Mouse (Mus musculus): Measurements from ENCODE around the gene Caskin2.

Caskin2 gene

DNA sequence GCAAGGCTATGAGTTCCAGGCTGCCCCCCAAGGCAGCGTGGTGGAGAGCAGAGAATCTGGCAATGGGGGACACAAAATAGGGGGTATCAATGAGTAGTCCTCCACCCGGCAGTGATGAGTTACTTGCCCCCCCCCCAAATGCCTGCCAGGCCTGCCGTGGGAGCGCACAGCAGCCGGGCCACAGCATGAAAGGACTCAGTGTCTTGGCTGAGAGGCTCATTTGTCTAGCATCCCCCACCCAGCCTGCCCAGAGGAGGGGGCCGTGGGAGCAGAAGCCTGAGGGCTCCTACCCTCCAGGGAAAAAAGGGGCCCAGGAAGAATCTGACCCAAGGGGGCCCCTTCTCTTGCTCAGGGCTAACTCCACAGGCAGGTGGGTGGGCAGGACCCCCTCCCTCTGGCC lies 6.1 kb downstream of the Caskin2 start:
- DNase-seq (ENCODE audit: low read depth, low spot score): no peak

DNA sequence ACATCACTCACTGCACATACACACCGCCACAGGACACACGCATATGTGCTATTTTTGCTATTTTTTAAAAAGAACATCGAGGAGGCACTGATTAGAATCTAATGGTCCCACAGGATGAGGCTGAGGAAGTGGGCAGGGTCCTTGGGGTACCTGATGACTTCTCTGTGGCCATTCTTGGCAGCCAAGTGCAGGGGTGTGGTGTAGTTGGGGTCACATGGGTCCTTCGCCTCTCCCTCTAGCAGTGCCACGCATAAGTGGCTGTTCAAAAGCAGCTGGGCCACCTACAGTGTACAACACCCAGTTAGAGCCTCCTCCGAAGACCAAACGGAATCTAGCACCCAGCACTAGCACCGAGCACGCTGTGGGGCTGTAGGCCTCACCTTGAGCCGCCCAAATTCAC lies 7.3 kb downstream of the Caskin2 start:
- no peak for DNase-seq (ENCODE audit: low read depth, low spot score)

DNA sequence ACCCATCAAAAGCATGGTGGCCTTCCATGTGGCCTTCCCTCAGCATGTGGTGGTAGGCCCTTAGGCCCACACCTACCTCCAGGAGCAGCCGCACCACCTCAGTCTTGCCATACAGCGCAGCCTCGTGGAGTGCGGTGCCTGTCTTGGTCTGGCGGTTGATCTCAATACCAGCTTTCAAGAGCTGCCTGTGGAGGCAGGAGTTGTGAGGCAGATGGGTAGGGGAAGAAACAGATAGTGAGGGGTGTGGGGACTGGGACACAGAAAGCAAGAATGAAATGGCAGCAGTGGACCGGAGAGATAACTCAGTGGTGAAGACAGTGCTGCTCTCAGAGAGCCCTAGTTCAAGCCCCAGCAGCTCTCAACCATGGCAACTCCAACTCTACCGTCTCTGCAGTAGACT lies 8.4 kb downstream of the Caskin2 start:
- DNase-seq (ENCODE audit: low read depth, low spot score): no peak

DNA sequence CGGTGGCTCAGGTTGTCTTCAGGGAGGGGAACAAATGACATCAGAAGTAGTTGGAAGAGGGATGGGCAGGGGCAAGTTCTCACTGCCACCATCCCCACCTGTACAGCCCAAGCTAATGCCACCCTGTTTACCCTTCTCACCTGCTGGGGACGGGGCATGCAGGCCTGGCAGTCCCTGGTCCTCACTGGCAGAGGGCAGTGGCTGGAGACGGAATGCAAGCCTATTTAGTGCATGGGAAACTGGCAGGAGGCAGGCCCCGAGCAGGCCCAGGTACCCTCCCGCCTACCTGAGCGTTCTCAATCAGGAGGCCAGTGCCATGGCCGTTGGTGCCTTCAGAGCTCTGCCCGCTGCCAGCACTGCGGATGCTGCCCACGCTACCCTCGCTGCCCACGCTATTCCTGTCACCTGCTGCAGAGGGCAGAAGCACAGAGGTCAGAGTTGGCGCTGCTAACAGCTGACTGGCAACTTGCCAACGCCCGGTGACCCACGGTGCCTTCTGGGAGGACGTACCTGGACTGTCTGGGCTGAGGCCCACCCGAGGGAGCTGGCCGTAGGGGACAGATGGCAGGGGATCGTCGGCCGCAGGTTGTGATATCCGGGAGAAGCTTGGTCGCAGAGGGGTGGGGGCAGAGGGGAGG lies 10.2 kb downstream of the Caskin2 start:
- DNase-seq (ENCODE audit: low read depth, low spot score): no peak

DNA sequence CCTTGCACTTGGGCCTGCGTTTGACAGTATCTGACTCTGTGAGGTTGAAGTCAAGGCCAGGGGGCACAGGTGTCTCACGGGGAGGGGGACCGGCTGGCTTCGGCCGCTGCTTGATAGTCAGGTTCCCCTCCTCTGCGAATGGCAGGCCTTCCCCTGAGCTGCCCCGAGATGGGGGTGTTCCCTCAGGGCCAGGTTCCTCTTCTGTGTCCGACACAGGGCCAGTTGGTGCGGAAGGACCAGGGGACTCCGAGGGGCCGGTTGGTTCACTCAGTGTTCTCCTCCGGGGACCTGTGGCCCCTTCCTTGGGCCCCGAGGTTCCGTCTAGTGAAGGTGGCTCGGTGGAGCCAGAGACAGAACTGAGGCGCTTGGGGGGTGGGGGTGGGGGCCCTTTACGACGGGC lies 12.5 kb downstream of the Caskin2 start:
- DNase-seq (ENCODE audit: low read depth, low spot score): no peak

DNA sequence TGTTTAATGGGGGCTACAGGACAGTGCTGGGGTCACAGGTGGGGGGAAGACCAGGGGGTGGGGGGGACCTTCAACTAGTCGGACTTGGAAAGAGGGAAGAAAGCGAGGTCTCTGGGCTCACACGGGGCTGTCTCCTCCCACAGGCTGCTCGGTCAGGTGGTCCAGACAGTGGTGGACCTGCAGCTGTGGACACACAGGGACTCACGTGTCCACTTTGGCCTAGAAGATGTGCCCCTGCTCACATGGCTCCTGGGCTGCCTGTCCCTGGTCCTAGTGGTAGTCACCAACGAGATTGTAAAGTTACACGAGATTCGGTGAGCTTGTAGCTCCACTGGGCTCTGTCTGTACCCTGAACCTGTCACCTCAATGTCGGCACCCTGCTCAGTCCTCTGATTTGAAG lies 15.8 kb downstream of the Caskin2 start:
- no peak for DNase-seq (ENCODE audit: low read depth, low spot score)

DNA sequence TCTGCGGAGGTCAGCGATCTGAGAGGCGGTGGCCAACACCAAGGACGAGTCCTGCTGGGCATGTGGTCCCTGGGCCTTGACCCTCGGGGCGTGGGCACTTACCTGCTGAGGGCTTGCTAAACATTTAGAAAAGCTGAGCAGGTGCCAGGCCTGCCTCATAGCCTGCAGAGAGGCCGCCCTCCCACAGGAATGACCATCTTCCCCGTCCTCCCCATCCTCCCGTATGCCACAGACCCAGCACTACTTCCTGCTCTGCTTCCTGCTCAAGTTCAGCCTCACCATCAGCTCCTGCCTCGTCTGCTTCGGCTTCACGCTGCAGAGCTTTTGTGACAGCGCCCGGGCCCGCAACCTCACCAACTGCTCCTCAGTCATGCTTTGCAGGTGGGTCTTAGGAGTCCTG lies 16.5 kb downstream of the Caskin2 start:
- DNase-seq (ENCODE audit: low read depth, low spot score): no peak

DNA sequence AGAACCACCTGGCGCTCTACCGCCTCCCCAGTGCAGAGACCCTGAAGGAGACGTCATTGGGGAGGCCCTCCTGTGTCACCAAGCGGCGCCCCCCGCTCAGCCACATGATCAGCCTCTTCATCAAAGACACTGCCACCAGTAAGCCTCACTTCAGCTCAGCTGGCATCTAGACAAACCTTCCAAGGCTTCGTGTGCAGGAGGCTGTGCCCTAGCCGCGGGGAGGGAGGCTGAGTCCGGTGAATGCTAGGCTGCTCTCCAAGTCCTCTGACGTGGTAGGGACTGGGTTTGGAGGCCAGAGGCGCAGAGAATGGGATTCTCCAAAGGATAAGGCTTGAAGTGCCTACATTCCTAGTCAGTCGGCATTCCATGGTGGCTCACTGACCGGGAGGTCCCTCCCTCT lies 21.1 kb downstream of the Caskin2 start:
- no peak for DNase-seq (ENCODE audit: low read depth, low spot score)

DNA sequence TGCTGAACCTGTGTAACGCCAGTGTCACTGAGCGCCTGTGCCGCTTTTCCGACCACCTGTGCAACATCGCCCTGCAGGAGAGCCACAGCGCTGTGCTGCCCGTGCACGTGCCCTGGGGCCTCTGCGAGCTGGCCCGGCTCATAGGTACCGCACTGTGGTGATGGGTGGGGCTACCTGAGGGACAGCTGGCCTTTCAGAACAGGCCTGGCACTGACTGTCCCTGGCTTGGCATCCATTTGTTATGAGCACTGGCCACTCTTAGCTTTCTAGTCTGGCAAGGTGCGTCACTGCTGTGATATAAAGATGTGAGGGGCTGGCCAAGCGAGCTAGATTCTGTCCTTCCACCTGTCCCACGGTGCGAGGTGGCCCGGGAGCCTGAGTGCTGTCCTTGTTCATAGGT lies 21.5 kb downstream of the Caskin2 start:
- no peak for DNase-seq (ENCODE audit: low read depth, low spot score)

DNA sequence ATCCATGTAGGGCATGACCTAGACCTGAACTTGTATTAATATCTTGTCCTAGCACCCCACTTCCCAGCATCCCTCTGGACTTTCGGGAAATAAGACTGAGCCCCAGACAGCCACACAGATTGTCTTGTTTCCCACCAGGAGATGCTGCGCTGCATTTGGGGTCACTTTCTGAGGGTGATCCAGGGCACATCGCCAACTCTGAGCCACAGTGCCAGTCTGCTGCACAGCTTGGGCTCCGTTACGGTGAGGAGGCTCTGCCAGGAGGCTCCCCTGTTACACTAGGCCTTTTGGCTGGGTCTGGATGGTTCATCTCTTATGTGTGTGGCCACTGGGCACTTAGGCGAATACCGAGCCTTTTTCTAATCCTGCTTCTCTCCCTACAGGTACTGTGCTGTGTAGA lies 23.7 kb downstream of the Caskin2 start:
- no peak for DNase-seq (ENCODE audit: low read depth, low spot score)

DNA sequence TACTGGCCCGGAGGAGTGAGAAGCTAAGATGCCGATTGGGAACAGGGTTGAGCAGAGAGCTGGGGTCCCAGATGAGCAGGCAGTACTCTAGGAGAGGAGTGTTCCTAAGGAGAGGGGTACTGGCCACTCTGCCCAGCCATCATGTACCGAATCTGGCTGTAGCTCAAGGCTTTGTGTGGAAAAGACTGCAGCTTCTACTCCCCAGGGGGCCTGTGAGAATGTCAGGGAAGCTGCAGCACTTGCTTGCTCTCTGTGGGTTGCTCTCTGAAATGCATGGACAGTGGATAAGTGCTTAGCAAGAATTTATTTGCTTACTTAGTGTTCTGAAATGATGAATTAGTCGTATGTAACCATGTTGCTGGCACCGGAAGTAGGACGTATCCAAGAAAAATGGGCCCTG lies 27.0 kb downstream of the Caskin2 start:
- no peak for DNase-seq (ENCODE audit: low read depth, low spot score)

DNA sequence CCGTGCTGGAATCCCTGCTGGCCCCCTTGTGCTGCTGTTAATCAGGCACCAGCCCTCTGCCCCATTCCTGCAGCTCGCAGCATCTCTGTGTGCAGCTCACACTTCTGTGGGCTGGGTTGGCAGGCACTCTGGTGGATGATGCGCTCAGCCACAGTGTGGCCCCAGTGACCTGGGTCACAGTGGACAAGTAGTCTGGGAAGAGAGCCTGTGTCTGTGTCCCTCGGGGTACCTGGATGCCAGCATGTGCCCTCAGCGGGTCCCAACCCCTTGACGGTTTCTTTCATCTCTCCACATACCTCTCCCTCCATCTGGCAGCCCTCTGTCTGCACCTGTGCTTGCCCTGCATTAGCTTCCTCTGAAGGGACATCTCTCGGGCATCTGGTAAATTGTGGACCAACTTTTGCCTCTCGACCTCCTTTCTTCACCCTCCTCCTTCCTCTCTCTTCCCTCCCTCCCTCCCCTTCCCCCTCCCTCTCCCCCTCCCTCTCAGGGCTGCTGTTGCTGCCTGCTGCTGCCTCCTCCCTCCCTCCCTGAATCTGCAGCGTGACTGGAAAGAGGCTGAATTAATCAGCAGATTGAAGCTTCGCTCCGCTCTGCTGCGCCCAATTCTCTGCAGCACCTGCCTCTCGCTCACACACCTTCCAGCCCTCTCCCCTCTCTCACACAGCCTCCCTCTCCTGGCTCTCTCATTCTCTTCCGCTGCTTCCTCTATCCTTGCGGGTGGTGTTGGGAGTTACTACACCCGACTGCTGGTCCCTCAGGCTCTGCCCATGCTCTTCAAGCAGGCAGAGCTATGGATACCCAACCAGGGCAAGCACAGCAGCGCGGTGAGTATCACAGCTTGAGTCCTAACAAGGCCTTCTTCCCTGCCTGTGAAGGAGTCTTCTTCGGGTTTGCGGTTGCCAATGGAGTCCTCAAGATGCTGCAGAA lies 33.0 kb downstream of the Caskin2 start:
- no peak for DNase-seq (ENCODE audit: low read depth, low spot score)

DNA sequence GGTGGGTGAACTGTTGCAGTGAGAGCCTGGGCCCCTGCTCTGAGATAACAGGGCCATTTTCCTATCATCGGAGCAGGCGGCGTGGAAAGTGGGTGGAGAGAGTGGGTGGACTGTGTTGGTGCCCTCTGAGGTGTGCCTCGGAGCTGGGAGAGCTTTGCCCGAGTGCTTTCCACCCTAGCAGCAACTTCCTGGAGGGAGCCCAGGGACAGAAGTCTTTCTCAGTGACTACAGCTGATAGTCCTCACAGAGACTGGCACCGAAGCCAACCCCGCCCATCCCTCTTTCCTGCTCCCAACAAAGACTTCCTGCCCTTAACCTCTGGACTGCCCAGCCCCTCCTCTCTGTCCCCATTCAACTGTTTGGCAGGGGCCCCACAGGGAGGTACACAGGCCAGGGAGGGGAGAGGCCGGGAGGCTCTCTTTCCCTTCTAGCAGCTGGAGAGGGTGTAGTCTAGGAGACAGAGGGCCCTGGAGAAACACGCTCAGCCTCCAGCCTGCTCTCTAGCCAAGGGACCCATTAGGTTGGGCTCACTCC lies 34.3 kb downstream of the Caskin2 start:
- no peak for DNase-seq (ENCODE audit: low read depth, low spot score)

DNA sequence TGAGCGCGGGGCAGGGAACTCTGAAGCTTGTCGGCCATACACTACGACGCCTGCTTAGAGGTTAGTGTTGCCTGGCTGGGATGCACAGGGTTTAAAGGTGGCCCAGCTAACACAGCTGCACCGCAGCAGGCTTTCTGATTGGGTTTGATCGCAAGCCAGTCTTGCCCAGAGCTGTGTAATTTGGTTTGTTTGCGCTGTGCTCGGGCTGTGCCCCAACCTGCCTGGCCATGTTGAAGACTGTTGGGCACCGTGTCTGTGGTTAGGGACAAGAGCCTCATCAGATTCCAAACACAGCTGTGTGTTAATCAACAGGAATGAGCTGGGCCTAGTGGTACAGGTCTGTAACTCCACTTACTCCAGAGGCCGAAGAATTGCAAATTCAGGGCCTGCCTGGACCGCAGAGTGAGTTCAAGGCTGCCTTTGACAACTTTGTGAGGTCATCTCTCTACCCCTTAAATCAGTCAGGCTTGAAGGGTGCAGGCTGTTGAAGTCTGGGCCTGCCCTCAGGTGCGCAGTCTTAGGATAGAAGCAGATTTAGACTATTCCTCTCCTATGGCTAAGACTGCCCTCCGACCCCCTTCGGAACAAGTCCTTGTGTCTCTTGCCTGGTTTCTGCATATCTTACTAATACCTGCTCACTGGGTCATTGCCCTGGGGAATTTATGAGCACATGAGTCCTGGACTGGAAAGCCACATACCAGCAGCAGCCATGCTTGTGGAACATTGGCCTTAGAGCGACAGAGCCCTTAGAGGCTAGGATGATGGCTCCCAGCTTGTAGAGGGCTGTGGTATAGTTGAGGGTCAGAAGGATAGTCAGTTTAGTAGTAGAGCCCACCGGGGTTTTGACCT lies 35.7 kb downstream of the Caskin2 start:
- no peak for DNase-seq (ENCODE audit: low read depth, low spot score)

DNA sequence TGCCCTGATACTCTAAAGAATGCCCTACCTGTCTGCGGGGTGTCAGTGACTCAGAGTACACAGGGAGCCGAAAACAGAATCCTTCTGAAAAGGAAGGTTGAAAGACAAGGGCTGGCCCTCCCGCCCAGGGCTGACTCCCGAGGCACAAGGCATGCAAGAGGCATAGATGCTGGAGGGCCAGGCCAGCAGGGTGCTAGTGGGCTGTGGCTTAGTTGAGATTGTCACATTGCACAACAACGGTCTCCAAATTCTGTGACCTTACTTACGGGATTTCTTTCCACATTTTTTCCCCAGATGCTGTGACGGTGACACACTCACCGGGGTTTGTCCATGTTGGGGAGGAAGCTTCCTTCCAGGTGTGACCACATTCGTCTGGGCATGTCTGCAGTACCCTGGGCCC lies 36.5 kb downstream of the Caskin2 start:
- DNase-seq (ENCODE audit: low read depth, low spot score): no peak

DNA sequence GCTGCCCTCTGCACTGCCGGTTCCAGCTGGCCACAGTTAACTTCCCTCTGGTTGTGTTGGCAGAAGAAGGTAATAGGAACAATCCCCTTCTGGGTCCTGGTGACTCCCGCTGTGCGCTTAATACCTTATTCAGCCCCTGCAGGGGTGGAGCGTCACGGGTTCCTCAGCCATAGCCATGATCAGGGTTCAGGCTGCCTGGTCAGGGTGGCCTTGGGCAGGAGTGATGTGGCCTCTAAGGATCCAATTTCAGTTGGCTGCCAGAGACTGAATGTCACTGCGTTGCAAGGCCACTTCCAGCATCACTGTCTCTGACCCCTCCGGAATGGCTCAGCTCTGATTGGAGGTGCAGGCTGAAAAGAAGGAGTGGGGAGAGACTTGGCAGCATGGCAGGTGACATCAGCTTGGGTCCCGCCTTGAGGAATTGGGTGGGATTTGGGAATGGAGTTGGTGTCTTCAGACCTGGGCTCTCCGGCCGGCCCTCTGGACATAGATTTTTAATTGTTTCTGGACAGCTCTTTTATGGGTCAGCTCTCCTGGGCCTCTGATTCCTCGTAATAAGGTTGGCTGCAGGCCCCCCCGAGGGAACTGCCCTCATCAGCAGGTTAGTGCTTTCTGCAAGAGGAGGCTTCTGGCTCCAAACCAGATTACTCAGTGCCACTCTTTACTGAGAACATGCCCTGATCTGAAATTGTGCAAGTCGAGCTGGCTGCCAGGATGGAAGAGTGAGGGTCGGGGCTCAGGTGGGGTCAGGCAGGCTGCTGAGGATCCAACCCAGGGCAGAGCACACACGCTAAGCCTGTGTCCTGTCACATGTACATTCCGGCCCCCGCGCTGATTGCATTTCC lies 37.4 kb downstream of the Caskin2 start:
- DNase-seq (ENCODE audit: low read depth, low spot score): no peak

DNA sequence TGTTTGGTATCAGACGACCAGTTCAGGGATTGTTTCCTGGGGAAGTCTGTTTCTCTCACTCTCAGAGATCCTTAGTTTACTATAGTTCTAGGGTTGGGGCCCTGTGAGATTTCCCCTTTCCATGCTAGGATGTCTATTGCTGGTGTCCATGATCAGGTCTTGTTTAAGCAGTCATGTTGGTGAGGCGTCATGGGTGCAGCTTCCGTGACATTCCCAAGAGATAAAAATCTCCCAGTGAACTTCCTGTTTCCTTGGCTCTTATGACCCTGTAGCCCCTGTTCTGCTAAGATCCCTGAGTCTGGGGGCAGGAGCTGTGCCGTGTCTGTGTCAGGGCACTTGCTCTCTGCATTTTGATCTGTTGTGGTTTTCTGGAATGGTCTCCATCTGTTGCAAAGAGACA lies 38.8 kb downstream of the Caskin2 start:
- DNase-seq (ENCODE audit: low read depth, low spot score): no peak

DNA sequence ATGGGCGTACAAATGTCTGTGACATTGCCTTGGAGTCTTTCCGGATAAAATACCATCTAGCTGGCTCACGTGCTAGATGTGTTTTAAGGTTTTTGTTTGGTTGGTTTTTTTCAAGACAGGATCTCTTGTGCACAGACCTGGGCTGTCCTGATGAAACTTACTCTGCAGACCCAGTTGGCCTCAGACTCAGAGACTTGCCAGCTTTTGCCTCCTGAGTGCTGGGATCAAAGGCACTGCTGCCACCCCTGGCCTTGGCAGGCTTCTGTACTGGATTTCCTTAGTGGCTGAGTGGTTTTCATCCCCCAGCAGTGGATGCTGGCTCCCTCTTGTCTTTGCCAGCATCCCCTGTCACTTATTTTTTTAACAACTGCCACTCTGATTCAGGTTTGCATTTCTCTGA lies 44.5 kb downstream of the Caskin2 start:
- DNase-seq (ENCODE audit: low read depth, low spot score): no peak

DNA sequence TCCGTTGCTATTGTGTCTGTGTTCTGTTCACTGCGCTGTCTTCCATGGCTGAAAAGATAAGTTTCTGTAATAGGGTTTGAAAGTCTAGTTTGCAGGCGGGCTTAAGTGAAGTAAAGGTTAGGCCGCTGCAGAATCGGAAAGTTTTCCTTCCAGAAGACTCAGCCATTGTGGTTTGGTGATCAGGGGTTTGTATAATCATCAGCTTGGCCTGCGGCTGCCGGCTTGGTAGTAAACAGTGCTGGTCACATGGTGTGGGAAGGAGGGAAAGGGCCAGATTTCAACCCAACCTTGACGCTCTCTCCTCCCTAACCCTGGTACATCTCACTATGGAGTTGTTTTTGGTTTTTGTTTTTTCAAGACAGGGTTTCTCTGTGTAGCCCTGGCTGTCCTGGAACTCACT lies 46.5 kb downstream of the Caskin2 start:
- DNase-seq (ENCODE audit: low read depth, low spot score): no peak

DNA sequence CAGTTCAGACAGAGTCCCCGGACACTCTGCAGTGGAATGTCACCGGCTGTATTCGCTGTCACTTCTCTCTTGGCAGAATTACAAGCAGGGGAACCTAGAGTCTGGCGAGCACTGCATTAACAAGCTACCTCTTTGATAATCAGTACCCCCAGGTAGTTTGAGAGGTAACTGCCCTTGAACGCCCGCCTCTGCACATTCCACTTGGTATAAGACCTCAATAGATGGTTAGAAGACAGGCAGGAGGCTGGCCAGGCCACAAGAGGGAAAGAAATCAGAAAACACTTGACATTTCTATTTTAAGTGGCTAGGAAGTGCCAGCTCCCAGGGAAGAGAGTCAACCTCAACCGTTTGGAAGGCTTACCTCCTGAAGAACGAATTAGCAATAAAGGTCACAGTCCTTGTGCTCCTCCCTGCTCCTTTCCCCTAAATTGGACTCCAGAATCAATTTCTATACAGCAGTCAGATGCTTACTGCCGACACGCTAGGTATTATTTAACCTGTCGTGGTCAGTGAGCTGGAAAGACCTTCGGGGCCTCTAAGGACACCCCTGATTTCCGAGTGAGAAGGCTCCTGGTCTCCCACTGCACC lies 47.0 kb downstream of the Caskin2 start:
- no peak for DNase-seq (ENCODE audit: low read depth, low spot score)
